In the genomic region with DNA sequence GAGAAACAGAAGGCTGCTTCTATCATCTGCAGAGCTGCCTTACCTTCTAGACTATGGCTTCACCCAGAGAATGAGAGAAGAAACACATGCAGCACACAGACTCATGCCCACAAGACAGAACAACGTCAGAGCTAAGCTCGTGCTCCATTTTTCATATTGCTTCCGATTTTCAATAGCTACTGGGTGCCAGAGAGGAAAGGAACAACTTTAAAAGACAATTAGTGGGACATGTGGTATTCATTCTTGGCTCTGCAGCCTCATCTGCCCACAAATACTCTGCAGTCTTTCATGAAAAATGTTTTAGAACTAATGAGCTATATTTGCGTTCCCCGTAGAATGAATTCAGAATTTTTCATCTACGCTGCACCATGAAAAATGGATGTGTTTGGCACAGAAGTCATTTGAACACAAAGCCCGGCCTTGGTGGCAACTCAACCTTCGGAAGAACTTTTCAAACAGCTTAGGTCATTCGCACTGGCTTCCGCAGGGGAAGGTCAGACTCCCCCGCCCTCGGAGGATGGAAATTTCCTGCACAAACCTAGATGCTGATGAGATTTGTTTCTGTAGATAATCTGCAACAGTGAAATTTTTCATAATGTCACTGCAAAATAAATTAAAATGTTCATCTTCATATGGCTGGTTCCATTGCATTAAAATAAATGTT, we compare ENCODE assay signal across 12 mouse cellular contexts.
DNase-seq lines count a peak whose midpoint lies in the region.
"Had no signal": no experiment of that assay in that cellular context is flagged by ENCODE, and none has a peak within 500 bp of the region (broad histone marks: within the 10 kb centered on the region; RNA-seq: fewer than 3 reads in every experiment).

No protein-coding gene starts in this region.

- DNase-seq in left cerebral cortex, postnatal 25 days (ENCODE audit: low spot score in 2 of 2) = peak; percentile 12 to 32
- no peak for DNase-seq in left cerebral cortex, postnatal 10 days (ENCODE audit: extremely low spot score in 1 of 2, low spot score in 2 of 2)
- DNase-seq in adrenal gland, adult 2 months = peak; percentile 82
- peak; percentile 65 for DNase-seq in adrenal gland, postnatal 25 days
- DNase-seq in layer of hippocampus, postnatal 10 days (ENCODE audit: low spot score in 2 of 2) = peak; percentile 10 to 21
- DNase-seq in urinary bladder, postnatal 4 days (ENCODE audit: low spot score in 2 of 2) = no peak
- DNase-seq in urinary bladder, postnatal 10 days (ENCODE audit: low spot score) = no peak
- DNase-seq: cerebellum, postnatal 10 days; embryo, embryonic 11 days; heart, postnatal 10 days; kidney, adult 11 months; thymus, adult 2 months had no signal

- intact Hi-C loops in left cerebral cortex, postnatal 25 days (cut with DNase I) = no loop called here
- intact Hi-C loops in left cerebral cortex, postnatal 10 days (cut with DNase I) = no loop called here

Comparison
In these comparisons a context has a peak if more than half of its experiments do, and no peak if none do; other contexts are left out.
1. DNase-seq: peak in left cerebral cortex, postnatal 25 days (2 of 2), adrenal gland, adult 2 months (single experiment), adrenal gland, postnatal 25 days (single experiment) and layer of hippocampus, postnatal 10 days (2 of 2); none in left cerebral cortex, postnatal 10 days (0 of 2), urinary bladder, postnatal 4 days (0 of 2) and urinary bladder, postnatal 10 days (single experiment).